Mouse (Mus musculus): ENCODE results near the gene Cdh20. TPM values are rescaled to one million over a fixed set of nuclear protein-coding genes. Genes with fewer than 3 reads are reported as not detected.

The Cdh20 gene
- not detected for polyA plus RNA-seq (2014; fragmentation: Illumina TruSeq; extraction: RNeasy Lipid Tissue Mini Kit (QIAGEN cat#74804); ENCODE audit: low read depth, low replicate concordance)

GRCm38 (mm10) chr1:104768371-104769249, at the start of gene Cdh20:
Cdh20 (plus strand) TSS chr1:104768529.

